Mouse (Mus musculus): ENCODE measurements around the gene Grap. TPM values are rescaled to one million over a fixed set of nuclear protein-coding genes. Genes with fewer than 3 reads are reported as not detected.

Gene Grap
- polyA plus RNA-seq, 1 experiment from 2014 or later: 7.7 TPM

GRCm38 (mm10) chr11:61673686-61674085 is 20.6 kb downstream of the Grap start:
- H3K9me3 ChIP-seq (replicated peaks): no peaks in the 10 kb centered on the region
- WGBS: 41% methylated on average over 8 of the region's 8 CpGs
- no peak overlapping the region for H3K9ac ChIP-seq
- H3K4me1 ChIP-seq (replicated peaks): peaks cover 12% of the 10 kb centered on the region; the same call in 1 of the 2 replicates
- no peak overlapping the region for H3K4me3 ChIP-seq
- H3K27me3 ChIP-seq (replicated peaks): peaks cover 25% of the 10 kb centered on the region; the same call in 1 of the 2 replicates
- H3K27ac ChIP-seq (ENCODE audit: poor library complexity, severe bottlenecking): no peak overlapping the region
- H3K36me3 ChIP-seq: no peaks in the 10 kb centered on the region
- no peak overlapping the region for H3K4me2 ChIP-seq
- ATAC-seq (ENCODE audit: insufficient number of reproducible peaks, low FRiP score): no peak

GRCm38 (mm10) chr11:61674151-61674838 is 21.2 kb downstream of the Grap start:
- 31% methylated on average over 19 of the region's 19 CpGs for whole genome bisulfite sequencing
- Histone ChIP-seq H3K4me1 (replicated peaks) (peaks cover 12% of the 10 kb centered on the region; the same call in 1 of the 2 replicates), H3K27ac (ENCODE audit: poor library complexity, severe bottlenecking) (no peak overlapping the region), H3K4me2 (no peak overlapping the region), H3K27me3 (replicated peaks) (peaks cover 30% of the 10 kb centered on the region; the same call in 1 of the 2 replicates), H3K9me3 (replicated peaks) (no peaks in the 10 kb centered on the region), H3K9ac (no peak overlapping the region), H3K36me3 (no peaks in the 10 kb centered on the region), H3K4me3 (no peak overlapping the region)
- ATAC-seq (ENCODE audit: insufficient number of reproducible peaks, low FRiP score): peak; percentile 13

GRCm38 (mm10) chr11:61674839-61675159 is 21.7 kb downstream of the Grap start:
- WGBS: 9% methylated on average over 8 of the region's 8 CpGs
- Histone ChIP-seq H3K4me2 (no peak overlapping the region), H3K4me1 (replicated peaks) (peaks cover 12% of the 10 kb centered on the region; the same call in 1 of the 2 replicates), H3K9me3 (replicated peaks) (no peaks in the 10 kb centered on the region), H3K27ac (ENCODE audit: poor library complexity, severe bottlenecking) (no peak overlapping the region), H3K9ac (no peak overlapping the region), H3K4me3 (no peak overlapping the region), H3K27me3 (replicated peaks) (peaks cover 31% of the 10 kb centered on the region; the same call in 1 of the 2 replicates), H3K36me3 (no peaks in the 10 kb centered on the region)
- peak; percentile 24; the same call in 1 of the 2 replicates for ATAC-seq (ENCODE audit: insufficient number of reproducible peaks, low FRiP score)

- WGBS: 50% methylated on average over 2 of the region's 2 CpGs
- H3K9me3 ChIP-seq (replicated peaks): no peaks in the 10 kb centered on the region
- peaks cover 33% of the 10 kb centered on the region; the same call in 1 of the 2 replicates for H3K27me3 ChIP-seq (replicated peaks)
- ATAC-seq (ENCODE audit: insufficient number of reproducible peaks, low FRiP score): no peak
- H3K4me2 ChIP-seq: no peak overlapping the region
- no peak overlapping the region for H3K9ac ChIP-seq
- peaks cover 12% of the 10 kb centered on the region; the same call in 1 of the 2 replicates for H3K4me1 ChIP-seq (replicated peaks)
- no peak overlapping the region for H3K27ac ChIP-seq (ENCODE audit: poor library complexity, severe bottlenecking)
- H3K36me3 ChIP-seq: no peaks in the 10 kb centered on the region
- no peak overlapping the region for H3K4me3 ChIP-seq
Observed at GRCm38 (mm10) chr11:61675332-61675731, 22.3 kb downstream of the Grap start.

GRCm38 (mm10) chr11:61676216-61676854 is 23.3 kb downstream of the Grap start:
- no peak overlapping the region for H3K4me2 ChIP-seq
- no peaks in the 10 kb centered on the region for H3K9me3 ChIP-seq (replicated peaks)
- H3K27ac ChIP-seq (ENCODE audit: poor library complexity, severe bottlenecking): no peak overlapping the region
- peaks cover 12% of the 10 kb centered on the region; the same call in 1 of the 2 replicates for H3K4me1 ChIP-seq (replicated peaks)
- H3K36me3 ChIP-seq: no peaks in the 10 kb centered on the region
- H3K27me3 ChIP-seq (replicated peaks): peaks cover 33% of the 10 kb centered on the region; the same call in 1 of the 2 replicates
- no peak overlapping the region for H3K4me3 ChIP-seq
- H3K9ac ChIP-seq: no peak overlapping the region
- ATAC-seq (ENCODE audit: insufficient number of reproducible peaks, low FRiP score): no peak
- WGBS: 74% methylated on average over 7 of the region's 7 CpGs

DNA sequence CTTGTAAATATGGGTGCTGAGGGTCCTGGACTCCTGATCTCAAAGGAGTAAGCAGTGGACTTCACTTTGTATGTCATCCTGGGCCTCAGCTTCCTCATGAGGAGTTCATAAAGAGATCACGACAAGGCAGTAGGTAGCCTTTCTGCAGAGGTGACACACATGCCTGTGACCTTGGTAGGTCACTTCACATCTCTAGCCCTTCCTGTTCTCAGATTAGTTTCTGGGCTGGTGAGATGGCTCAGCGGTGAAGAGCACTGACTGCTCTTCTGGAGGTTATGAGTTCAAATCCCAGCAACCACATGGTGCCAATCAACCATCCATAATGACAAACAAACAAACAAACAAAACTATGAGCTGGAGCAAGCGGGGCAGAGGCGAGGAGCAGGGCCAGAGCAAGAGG is 24.6 kb downstream of the Grap start:
- no peak for ATAC-seq (ENCODE audit: insufficient number of reproducible peaks, low FRiP score)
- Histone ChIP-seq H3K27ac (ENCODE audit: poor library complexity, severe bottlenecking) (no peak overlapping the region), H3K4me1 (replicated peaks) (peaks cover 7% of the 10 kb centered on the region; the same call in 1 of the 2 replicates), H3K9ac (no peak overlapping the region), H3K27me3 (replicated peaks) (peaks cover 37% of the 10 kb centered on the region), H3K9me3 (replicated peaks) (no peaks in the 10 kb centered on the region), H3K36me3 (no peaks in the 10 kb centered on the region), H3K4me2 (no peak overlapping the region), H3K4me3 (no peak overlapping the region)
- 71% methylated on average over 4 of the region's 4 CpGs for WGBS

GRCm38 (mm10) chr11:61679091-61679866 is 26.2 kb downstream of the Grap start:
- 60% methylated on average over 4 of the region's 4 CpGs for WGBS
- Histone ChIP-seq H3K9ac (0 out of 2 replicates have a peak overlapping the region, but pooled peaks have one; percentile 4), H3K27me3 (replicated peaks) (peaks cover 41% of the 10 kb centered on the region), H3K9me3 (replicated peaks) (no peaks in the 10 kb centered on the region), H3K27ac (ENCODE audit: poor library complexity, severe bottlenecking) (no peak overlapping the region), H3K4me1 (replicated peaks) (peaks cover 16% of the 10 kb centered on the region), H3K4me2 (no peak overlapping the region), H3K4me3 (no peak overlapping the region), H3K36me3 (no peaks in the 10 kb centered on the region)
- no peak for ATAC-seq (ENCODE audit: insufficient number of reproducible peaks, low FRiP score)

DNA sequence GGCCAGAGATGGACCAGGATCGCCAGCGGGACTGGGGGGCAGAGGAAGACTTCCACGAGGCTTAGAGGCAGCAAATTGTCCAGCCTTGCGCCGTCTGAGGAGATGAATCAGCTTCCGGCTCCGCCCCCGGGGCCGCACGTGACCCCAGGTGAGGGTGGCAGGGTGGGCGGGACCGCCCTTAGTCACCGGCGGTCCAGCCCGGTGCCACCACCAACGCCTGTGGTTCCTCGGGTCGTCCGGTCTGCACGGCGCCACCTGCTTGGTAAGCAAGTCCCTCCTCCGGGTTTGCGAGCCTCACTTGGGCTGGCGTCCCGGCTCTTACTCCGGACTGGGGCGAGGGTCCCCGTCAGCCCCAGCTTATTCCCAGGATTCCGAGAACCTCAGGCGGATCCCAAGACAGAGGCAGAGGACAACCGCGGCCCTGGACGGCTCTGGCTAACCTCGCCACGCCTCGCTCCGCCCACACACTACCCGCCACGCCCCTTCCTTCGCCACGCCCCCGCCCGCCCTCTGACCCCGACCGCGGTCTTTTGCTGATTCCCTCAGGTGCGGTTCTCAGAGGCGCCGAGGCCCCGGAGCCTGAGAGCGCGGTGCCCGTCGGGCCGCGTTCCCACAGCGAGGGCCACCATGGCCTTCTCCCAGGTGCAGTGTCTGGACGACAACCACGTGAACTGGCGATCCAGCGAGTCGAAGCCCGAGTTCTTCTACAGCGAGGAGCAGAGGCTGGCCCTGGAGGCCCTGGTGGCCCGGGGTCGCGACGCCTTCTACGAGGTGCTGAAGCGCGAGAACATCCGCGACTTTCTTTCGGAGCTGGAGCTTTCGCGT is 31.1 kb downstream of the Grap start, which contains the start of gene Fam83g:
Fam83g (plus strand) TSS at position 185 of the 825 bp plus-strand sequence.
- 2% methylated on average over 72 of the region's 76 CpGs for WGBS
- no peaks in the 10 kb centered on the region for H3K36me3 ChIP-seq
- H3K9me3 ChIP-seq (replicated peaks): no peaks in the 10 kb centered on the region
- H3K27ac ChIP-seq (ENCODE audit: poor library complexity, severe bottlenecking): no peak within 1 kb of the TSS
- peaks cover 59% of the 10 kb centered on the region for H3K4me1 ChIP-seq (replicated peaks)
- peak; percentile 86 for ATAC-seq (ENCODE audit: insufficient number of reproducible peaks, low FRiP score)
- peak within 1 kb of the TSS; percentile 81 for H3K4me2 ChIP-seq
- H3K9ac ChIP-seq: peak within 1 kb of the TSS; percentile 63
- H3K4me3 ChIP-seq: peak within 1 kb of the TSS; percentile 52
- peaks cover 27% of the 10 kb centered on the region for H3K27me3 ChIP-seq (replicated peaks)

DNA sequence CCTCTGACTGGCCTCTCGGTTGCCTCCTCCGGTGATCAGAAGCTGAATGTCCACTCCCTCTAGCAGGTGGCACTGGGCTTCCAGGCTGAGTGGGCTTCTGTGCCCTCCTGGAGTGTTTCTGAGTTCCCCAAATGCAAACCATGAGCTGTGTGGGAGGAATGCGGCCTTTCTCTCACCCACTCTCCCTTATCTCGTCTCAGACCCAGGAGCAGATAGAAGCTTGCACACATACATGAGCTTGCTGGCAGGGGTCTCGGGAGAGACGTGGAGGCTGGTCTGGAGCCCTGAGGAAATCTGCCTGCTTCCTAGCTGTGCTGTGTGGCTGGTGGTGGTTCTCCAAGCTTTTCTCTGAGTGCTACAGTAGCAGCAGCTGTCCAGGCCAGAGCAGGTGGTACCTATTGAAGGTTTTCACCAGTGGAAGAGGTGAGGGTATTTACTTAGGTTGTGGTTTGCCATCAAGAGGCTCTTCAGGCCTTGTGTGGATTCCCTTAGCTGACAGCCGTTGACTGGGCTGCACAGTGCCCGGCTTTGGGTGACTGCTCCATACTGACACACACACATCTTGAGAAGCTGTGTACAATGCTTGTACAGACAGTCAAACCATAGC is 32.2 kb downstream of the Grap start:
- H3K27ac ChIP-seq (ENCODE audit: poor library complexity, severe bottlenecking): 0 out of 2 replicates have a peak overlapping the region, but pooled peaks have one; percentile 6
- H3K9me3 ChIP-seq (replicated peaks): no peaks in the 10 kb centered on the region
- whole genome bisulfite sequencing: 34% methylated on average over 8 of the region's 8 CpGs
- no peak for ATAC-seq (ENCODE audit: insufficient number of reproducible peaks, low FRiP score)
- peak overlapping the region; percentile 81 for H3K4me2 ChIP-seq
- peak overlapping the region; percentile 63 for H3K9ac ChIP-seq
- H3K27me3 ChIP-seq (replicated peaks): peaks cover 22% of the 10 kb centered on the region; the same call in 1 of the 2 replicates
- H3K36me3 ChIP-seq: no peaks in the 10 kb centered on the region
- peak overlapping the region; percentile 52 for H3K4me3 ChIP-seq
- H3K4me1 ChIP-seq (replicated peaks): peaks cover 69% of the 10 kb centered on the region

DNA sequence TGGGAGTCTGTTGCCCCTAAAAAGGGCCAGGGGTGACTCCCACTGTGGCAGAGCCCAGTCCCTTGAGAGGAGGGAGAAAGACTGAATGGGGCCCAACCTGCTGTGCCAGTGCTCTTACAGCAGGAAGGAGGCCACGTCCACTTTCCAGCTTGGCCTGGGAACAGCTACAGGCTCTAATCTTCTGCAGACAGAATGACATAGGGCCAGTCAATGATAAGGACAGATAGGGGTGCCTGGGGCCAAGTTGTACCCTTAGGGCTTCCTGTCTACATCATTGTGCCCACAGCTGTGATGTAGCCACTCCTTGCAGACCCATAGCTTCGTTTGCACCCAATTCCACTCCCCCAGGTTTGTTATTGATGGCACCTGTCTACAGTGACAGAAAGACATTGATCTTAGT is 33.1 kb downstream of the Grap start:
- H3K4me1 ChIP-seq (replicated peaks): peaks cover 69% of the 10 kb centered on the region
- H3K27me3 ChIP-seq (replicated peaks): peaks cover 22% of the 10 kb centered on the region; the same call in 1 of the 2 replicates
- H3K4me2 ChIP-seq: peak overlapping the region; percentile 81
- no peak overlapping the region for H3K9ac ChIP-seq
- H3K9me3 ChIP-seq (replicated peaks): no peaks in the 10 kb centered on the region
- no peak for ATAC-seq (ENCODE audit: insufficient number of reproducible peaks, low FRiP score)
- H3K4me3 ChIP-seq: no peak overlapping the region
- no peak overlapping the region for H3K27ac ChIP-seq (ENCODE audit: poor library complexity, severe bottlenecking)
- 12% methylated on average over 2 of the region's 2 CpGs for WGBS
- H3K36me3 ChIP-seq: no peaks in the 10 kb centered on the region
